Mouse (Mus musculus): ENCODE data around the gene Shisa3. TPM values are rescaled to one million over a fixed set of nuclear protein-coding genes. Genes with fewer than 3 reads are reported as not detected.

Gene Shisa3
- 1 to 10 TPM in 1 of 2 experiments, under 1 TPM in 1; 0.52 to 1.2 TPM for total RNA-seq (2021)
- long read RNA-seq, experiment 1, partial matches to known transcripts = 0 of 9 reads
- long read RNA-seq, experiment 1, other reads (novel, unspliced or antisense) = 9 of 9 reads
- long read RNA-seq, experiment 2, partial matches to known transcripts = 0 of 8 reads
- long read RNA-seq, experiment 2, other reads (novel, unspliced or antisense) = 6 of 8 reads

- Histone ChIP-seq H3K4me3 (peak within 1 kb of the TSS; percentile 40), H3K27ac (no peak within 1 kb of the TSS)
- TF ChIP-seq CTCF (conservative IDR thresholded peaks at IDR 0.05) = no peak
- DNase-seq (ENCODE audit: low spot score in 2 of 2) = no peak
Observed at GRCm38 (mm10) chr5:67607804-67608673, at the start of gene Shisa3. TSS of gene Shisa3 (plus strand) at chr5:67607882.

- H3K4me3 ChIP-seq = no peak overlapping the region
- no peak for DNase-seq (ENCODE audit: low spot score in 2 of 2)
- H3K27ac ChIP-seq = no peak overlapping the region
- TF ChIP-seq CTCF (conservative IDR thresholded peaks at IDR 0.05) = no peak
Observed at GRCm38 (mm10) chr5:67558644-67559043, 49.0 kb upstream of the Shisa3 start.

GRCm38 (mm10) chr5:67559063-67559462 lies 48.6 kb upstream of the Shisa3 start:
- no peak for DNase-seq (ENCODE audit: low spot score in 2 of 2)
- no peak overlapping the region for H3K4me3 ChIP-seq
- no peak overlapping the region for H3K27ac ChIP-seq
- no peak for TF ChIP-seq CTCF (conservative IDR thresholded peaks at IDR 0.05)

GRCm38 (mm10) chr5:67572552-67573155 lies 35.0 kb upstream of the Shisa3 start:
- no peak for DNase-seq (ENCODE audit: low spot score in 2 of 2)
- TF ChIP-seq CTCF (conservative IDR thresholded peaks at IDR 0.05) = no peak
- H3K4me3 ChIP-seq = no peak overlapping the region
- no peak overlapping the region for H3K27ac ChIP-seq

- no peak overlapping the region for H3K4me3 ChIP-seq
- no peak overlapping the region for H3K27ac ChIP-seq
- DNase-seq (ENCODE audit: low spot score in 2 of 2) = no peak
- no peak for TF ChIP-seq CTCF (conservative IDR thresholded peaks at IDR 0.05)
Observed at GRCm38 (mm10) chr5:67574039-67574438, 33.6 kb upstream of the Shisa3 start.

GRCm38 (mm10) chr5:67575705-67576104 lies 32.0 kb upstream of the Shisa3 start:
- Histone ChIP-seq H3K4me3 (no peak overlapping the region), H3K27ac (no peak overlapping the region)
- TF ChIP-seq CTCF (conservative IDR thresholded peaks at IDR 0.05) = no peak
- no peak for DNase-seq (ENCODE audit: low spot score in 2 of 2)

GRCm38 (mm10) chr5:67579725-67580633 lies 27.7 kb upstream of the Shisa3 start:
- peak; percentile 72 for TF ChIP-seq CTCF (conservative IDR thresholded peaks at IDR 0.05)
- peak in 1 of 2 experiments; percentile 16 for DNase-seq (ENCODE audit: low spot score in 2 of 2)
- Histone ChIP-seq H3K27ac (no peak overlapping the region), H3K4me3 (no peak overlapping the region)

- no peak for DNase-seq (ENCODE audit: low spot score in 2 of 2)
- no peak overlapping the region for H3K27ac ChIP-seq
- no peak for TF ChIP-seq CTCF (conservative IDR thresholded peaks at IDR 0.05)
- no peak overlapping the region for H3K4me3 ChIP-seq
Observed at GRCm38 (mm10) chr5:67595070-67595469, 12.6 kb upstream of the Shisa3 start.

GRCm38 (mm10) chr5:67595629-67596028 lies 12.1 kb upstream of the Shisa3 start:
- Histone ChIP-seq H3K27ac (no peak overlapping the region), H3K4me3 (no peak overlapping the region)
- TF ChIP-seq CTCF (conservative IDR thresholded peaks at IDR 0.05) = no peak
- no peak for DNase-seq (ENCODE audit: low spot score in 2 of 2)

- no peak for DNase-seq (ENCODE audit: low spot score in 2 of 2)
- no peak for TF ChIP-seq CTCF (conservative IDR thresholded peaks at IDR 0.05)
- no peak overlapping the region for H3K4me3 ChIP-seq
- no peak overlapping the region for H3K27ac ChIP-seq
Observed at GRCm38 (mm10) chr5:67599935-67600334, 7.7 kb upstream of the Shisa3 start.

- Histone ChIP-seq H3K4me3 (no peak overlapping the region), H3K27ac (no peak overlapping the region)
- no peak for TF ChIP-seq CTCF (conservative IDR thresholded peaks at IDR 0.05)
- no peak for DNase-seq (ENCODE audit: low spot score in 2 of 2)
Observed at GRCm38 (mm10) chr5:67605951-67606350, 1.7 kb upstream of the Shisa3 start.
